Mouse (Mus musculus) heart, embryonic 16.5 days (tissue): ENCODE measurements around the gene Gm49396. TPM values are rescaled to one million over a fixed set of nuclear protein-coding genes. Genes with fewer than 3 reads are reported as not detected.
A peak's percentile ranks its signal among the peaks of the same experiment; 100 is the strongest.

ENCODE experiments used
- ATAC-seq: fragments of 200-750 bp; cut with Nextera tagmentation; replicated peaks from 2 replicates; pipeline ENCODE4 v1.8.0; 2017; ENCODE audit warnings: moderate number of reproducible peaks; ENCODE audit not compliant: insufficient read depth, low FRiP score; ENCODE audit errors: extremely low read depth
- H3K27ac ChIP-seq: fragments of 300-500 bp; sonication (generic); 2 replicates; pipeline ENCODE4 v1.5.1; 2014; ENCODE audit warnings: mild to moderate bottlenecking, low read length, control low read depth, moderate library complexity
- H3K27me3 ChIP-seq: fragments of 300-500 bp; sonication (generic); 2 replicates; pipeline ENCODE4 v1.6.1; 2014; ENCODE audit warnings: low read length, mixed read lengths; ENCODE audit not compliant: control insufficient read depth, insufficient read depth
- H3K36me3 ChIP-seq: fragments of 300-500 bp; sonication (generic); 2 replicates; pipeline ENCODE4 v1.6.1; 2014; ENCODE audit not compliant: control insufficient read depth, insufficient read depth
- H3K4me1 ChIP-seq: fragments of 300-500 bp; sonication (generic); 2 replicates; pipeline ENCODE4 v1.6.1; 2014; ENCODE audit warnings: low read length, mixed read lengths; ENCODE audit not compliant: control insufficient read depth, insufficient read depth
- H3K4me2 ChIP-seq: fragments of 300-500 bp; sonication (generic); 2 replicates; pipeline ENCODE4 v1.6.1; 2014; ENCODE audit warnings: low read depth, mild to moderate bottlenecking, control low read depth, low read length
- H3K4me3 ChIP-seq: fragments of 300-500 bp; sonication (generic); 2 replicates; pipeline ENCODE4 v1.5.1; 2014; ENCODE audit warnings: mild to moderate bottlenecking, control low read depth, low read length
- H3K9ac ChIP-seq: fragments of 300-500 bp; sonication (generic); 2 replicates; pipeline ENCODE4 v1.6.1; 2014; ENCODE audit warnings: low read length, control low read depth
- H3K9me3 ChIP-seq: fragments of 300-500 bp; sonication (generic); replicated peaks from 2 replicates; pipeline ENCODE4 v1.6.1; 2016; ENCODE audit warnings: low read length; ENCODE audit not compliant: control insufficient read depth
- WGBS: fragments of 180-500 bp; shearing (Covaris S2); extraction: QIAGEN DNeasy Blood & Tissue Kit; methylation state at CpG from one replicate; pipeline ENCODE4 v1.1.7; 2014; 5-methylcytosine and 5-hydroxymethylcytosine counted together
- polyA plus RNA-seq: library from polyadenylated mRNA; unstranded; fragments of >200 nt; fragmentation: Nextera tagmentation; extraction: Ambion mirVana; gene quantifications from 2 replicates; pipeline ENCODE4 v1.2.1, GENCODE M21; 2015

The Gm49396 gene
- polyA plus RNA-seq, 1 experiment from 2014 or later = 11.4 TPM

- 89% methylated on average over 8 of the region's 8 CpGs for WGBS
- peaks cover 87% of the 10 kb centered on the region for H3K36me3 ChIP-seq
- ATAC-seq = no peak; the same call in 1 of the 2 replicates
- H3K4me2 ChIP-seq = no peak overlapping the region
- no peaks in the 10 kb centered on the region for H3K4me1 ChIP-seq
- no peaks in the 10 kb centered on the region for H3K9me3 ChIP-seq
- H3K27ac ChIP-seq = no peak overlapping the region
- no peak overlapping the region for H3K4me3 ChIP-seq
- H3K9ac ChIP-seq = no peak overlapping the region
- no peaks in the 10 kb centered on the region for H3K27me3 ChIP-seq
These were observed 16.8 kb downstream of the Gm49396 start for GRCm38 (mm10) chr7:30579950-30580349.

GRCm38 (mm10) chr7:30581547-30581946 is 18.4 kb downstream of the Gm49396 start:
- peaks cover 87% of the 10 kb centered on the region for H3K36me3 ChIP-seq

DNA sequence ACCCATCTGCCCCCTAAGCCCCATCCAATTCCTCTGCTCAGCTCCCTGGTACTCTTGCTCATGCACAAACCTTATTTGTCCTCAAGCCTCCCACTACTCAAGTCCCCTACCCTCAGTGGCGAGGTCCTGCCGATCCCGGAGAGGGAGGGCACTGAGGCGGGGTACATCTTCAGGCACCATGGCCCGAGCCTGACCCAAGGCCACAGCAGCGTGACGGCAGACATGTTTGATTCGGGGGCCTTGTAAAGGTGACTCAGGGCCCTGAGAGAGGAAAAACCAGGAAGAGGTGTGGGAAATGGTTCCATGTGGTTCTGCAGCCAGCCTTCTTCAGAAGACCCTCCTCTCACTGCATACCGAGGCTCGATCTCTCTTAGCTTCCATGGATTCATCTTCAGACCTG is 21.2 kb downstream of the Gm49396 start:
- Histone ChIP-seq H3K27ac (no peak overlapping the region), H3K4me1 (peaks cover 10% of the 10 kb centered on the region), H3K4me2 (no peak overlapping the region), H3K4me3 (no peak overlapping the region), H3K36me3 (peaks cover 60% of the 10 kb centered on the region), H3K9ac (no peak overlapping the region), H3K27me3 (no peaks in the 10 kb centered on the region), H3K9me3 (no peaks in the 10 kb centered on the region)
- WGBS = 92% methylated on average over 10 of the region's 10 CpGs
- no peak for ATAC-seq

More at GRCm38 (mm10) chr7:30581547-30581946, 18.4 kb downstream of the Gm49396 start:
- Histone ChIP-seq H3K4me1 (no peaks in the 10 kb centered on the region), H3K9me3 (no peaks in the 10 kb centered on the region), H3K27me3 (no peaks in the 10 kb centered on the region), H3K4me3 (no peak overlapping the region), H3K9ac (no peak overlapping the region), H3K27ac (no peak overlapping the region), H3K4me2 (no peak overlapping the region)
- 93% methylated on average over 16 of the region's 16 CpGs for WGBS
- ATAC-seq = no peak

GRCm38 (mm10) chr7:30585170-30585569 is 22.0 kb downstream of the Gm49396 start:
- H3K27me3 ChIP-seq = no peaks in the 10 kb centered on the region
- no peak for ATAC-seq
- H3K4me2 ChIP-seq = no peak overlapping the region
- WGBS = 93% methylated on average over 7 of the region's 7 CpGs
- no peak overlapping the region for H3K4me3 ChIP-seq
- no peak overlapping the region for H3K9ac ChIP-seq
- H3K4me1 ChIP-seq = peaks cover 17% of the 10 kb centered on the region
- H3K36me3 ChIP-seq = peaks cover 52% of the 10 kb centered on the region
- H3K9me3 ChIP-seq = no peaks in the 10 kb centered on the region
- no peak overlapping the region for H3K27ac ChIP-seq

DNA sequence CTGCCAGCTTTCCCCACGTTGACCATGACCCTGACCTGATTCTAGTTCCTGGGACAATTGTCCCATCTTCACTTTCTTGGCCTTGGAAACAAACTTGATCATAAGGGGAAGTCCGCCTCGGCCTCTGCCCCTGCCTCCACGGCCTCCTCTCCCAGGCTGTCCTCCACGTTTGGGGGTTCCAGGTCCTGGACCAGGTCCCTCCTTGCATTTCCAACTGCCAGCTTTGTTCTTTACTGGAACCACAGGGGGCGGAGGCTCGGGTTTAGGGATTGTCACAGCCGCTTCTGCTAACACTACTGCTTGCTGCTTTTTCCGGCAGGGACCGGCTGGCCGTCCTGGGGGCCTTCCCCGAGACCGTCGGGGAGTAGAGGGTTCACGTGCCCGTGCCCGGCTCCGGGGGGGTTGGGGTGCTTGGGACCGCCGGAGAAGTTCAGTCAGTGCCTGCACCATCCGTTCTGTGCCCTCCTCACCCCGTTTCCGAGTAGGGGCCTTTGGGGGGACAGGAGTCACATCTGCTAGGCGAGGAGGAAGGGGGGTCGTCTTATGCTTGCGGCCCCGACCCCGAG is 23.4 kb downstream of the Gm49396 start:
- no peak overlapping the region; the same call in 1 of the 2 replicates for H3K4me2 ChIP-seq
- H3K27ac ChIP-seq = no peak overlapping the region
- peaks cover 44% of the 10 kb centered on the region for H3K36me3 ChIP-seq
- H3K9me3 ChIP-seq = no peaks in the 10 kb centered on the region
- no peak overlapping the region for H3K4me3 ChIP-seq
- H3K9ac ChIP-seq = no peak overlapping the region
- ATAC-seq = no peak
- WGBS = 91% methylated on average over 28 of the region's 28 CpGs
- H3K27me3 ChIP-seq = no peaks in the 10 kb centered on the region
- peaks cover 17% of the 10 kb centered on the region for H3K4me1 ChIP-seq

GRCm38 (mm10) chr7:30587842-30588667 is 24.9 kb downstream of the Gm49396 start:
- no peaks in the 10 kb centered on the region for H3K27me3 ChIP-seq
- peak overlapping the region; percentile 98 for H3K4me2 ChIP-seq
- H3K27ac ChIP-seq = peak overlapping the region; percentile 80
- peak; percentile 12 for ATAC-seq
- H3K9ac ChIP-seq = peak overlapping the region; percentile 88
- no peaks in the 10 kb centered on the region for H3K9me3 ChIP-seq
- WGBS = 1% methylated on average over 67 of the region's 67 CpGs
- H3K36me3 ChIP-seq = peaks cover 29% of the 10 kb centered on the region
- H3K4me3 ChIP-seq = peak overlapping the region; percentile 71
- H3K4me1 ChIP-seq = peaks cover 17% of the 10 kb centered on the region

DNA sequence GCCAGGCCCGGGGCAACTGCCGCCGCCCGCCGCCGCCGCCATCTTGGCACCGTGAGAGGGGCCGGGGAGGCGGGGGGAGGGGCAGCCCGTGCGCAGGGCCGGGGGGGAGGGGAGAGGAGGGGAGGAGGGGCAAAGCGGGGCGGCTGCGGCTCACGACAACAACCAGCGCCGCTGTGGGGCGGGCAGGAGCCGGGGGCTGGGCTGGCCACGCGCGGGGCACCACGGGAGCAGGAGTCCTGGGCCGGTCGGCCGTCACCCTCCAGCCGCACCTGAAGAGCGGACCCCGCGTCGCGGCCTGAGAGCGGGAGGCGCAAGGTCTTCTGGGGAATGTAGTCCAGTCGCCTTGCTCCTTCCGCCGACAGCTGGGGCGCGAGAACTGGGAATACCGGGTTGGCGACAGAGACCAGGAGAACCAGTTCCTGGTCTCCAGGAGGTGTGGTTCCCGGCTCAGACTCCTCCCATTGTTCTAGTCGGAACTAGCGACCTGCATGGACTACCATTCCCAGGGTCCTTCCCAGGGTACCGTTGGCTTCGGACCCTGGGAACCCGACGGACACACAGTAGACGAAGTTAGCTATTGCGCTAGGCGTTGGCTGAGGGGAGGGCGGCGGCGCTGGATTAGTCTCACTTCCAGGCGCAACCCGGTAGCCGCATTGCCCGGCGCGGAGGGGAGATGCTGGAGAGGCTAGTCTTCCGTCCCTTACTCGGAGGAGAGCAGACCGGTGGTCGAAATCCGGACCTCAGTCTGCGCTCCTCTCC is 25.7 kb downstream of the Gm49396 start, which contains the start of gene Kmt2b:
Kmt2b (minus strand) TSS at position 51 of the 759 bp plus-strand sequence.
- no peaks in the 10 kb centered on the region for H3K27me3 ChIP-seq
- H3K4me1 ChIP-seq = peaks cover 17% of the 10 kb centered on the region
- under 1% methylated on average over 54 of the region's 68 CpGs for WGBS
- peak; percentile 95 for ATAC-seq
- peak within 1 kb of the TSS; percentile 71 for H3K4me3 ChIP-seq
- H3K36me3 ChIP-seq = peaks cover 22% of the 10 kb centered on the region
- no peaks in the 10 kb centered on the region for H3K9me3 ChIP-seq
- H3K4me2 ChIP-seq = peak within 1 kb of the TSS; percentile 98
- peak within 1 kb of the TSS; percentile 88 for H3K9ac ChIP-seq
- H3K27ac ChIP-seq = peak within 1 kb of the TSS; percentile 80

GRCm38 (mm10) chr7:30589435-30590301 is 26.5 kb downstream of the Gm49396 start:
- Histone ChIP-seq H3K4me3 (peak overlapping the region; percentile 71), H3K4me1 (peaks cover 17% of the 10 kb centered on the region), H3K27me3 (no peaks in the 10 kb centered on the region), H3K27ac (peak overlapping the region; percentile 80), H3K4me2 (peak overlapping the region; percentile 90), H3K9me3 (no peaks in the 10 kb centered on the region), H3K36me3 (peaks cover 16% of the 10 kb centered on the region), H3K9ac (peak overlapping the region; percentile 88)
- 29% methylated on average over 40 of the region's 40 CpGs for WGBS
- peak; percentile 59 for ATAC-seq
